ENCODE assay signal across 14 mouse cellular contexts in the genomic region with DNA sequence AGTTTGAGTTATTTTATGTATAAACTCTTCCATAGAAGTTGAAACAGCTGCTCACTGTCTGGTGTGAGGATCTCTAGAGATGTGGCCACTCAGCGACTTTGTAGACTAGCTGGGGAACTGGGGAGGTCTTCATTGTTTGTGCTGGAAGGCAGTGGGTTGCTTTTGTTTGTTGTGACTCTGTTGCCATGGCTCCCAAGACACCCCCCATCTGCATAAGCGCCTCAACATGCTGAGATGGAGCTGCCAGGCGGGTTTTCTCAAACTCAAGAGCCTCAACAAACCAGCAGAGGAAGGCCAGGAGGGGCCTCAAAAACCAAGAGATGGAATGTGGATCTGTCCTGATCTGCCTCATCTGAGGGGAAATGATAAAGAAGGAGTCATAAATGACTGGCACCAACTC.
DNase-seq lines count a peak whose midpoint lies in the region; ATAC-seq and TF ChIP-seq lines count a peak whose summit lies in the region.
"Had no signal": no experiment of that assay in that cellular context is flagged by ENCODE, and none has a peak within 500 bp of the region (broad histone marks: within the 10 kb centered on the region; RNA-seq: fewer than 3 reads in every experiment).

No protein-coding gene starts in this region.

- no peak overlapping the region for H3K4me3 ChIP-seq in kidney, embryonic 14.5 days (ENCODE audit: low read length)
- H3K4me3 ChIP-seq in neural tube, embryonic 11.5 days (ENCODE audit: low read depth, low read length): no peak overlapping the region
- H3K4me3 ChIP-seq in lung, embryonic 15.5 days: no peak overlapping the region
- H3K4me3 ChIP-seq in stomach, postnatal 0 days (ENCODE audit: low read depth, low read length): no peak overlapping the region
- H3K4me3 ChIP-seq: left cerebral cortex, adult 2 months; liver, embryonic 13.5 days; stomach, embryonic 15.5 days had no signal

- ATAC-seq in kidney, embryonic 14.5 days (ENCODE audit: low FRiP score, low TSS enrichment): peak; percentile 62; the same call in 1 of the 2 replicates
- ATAC-seq in neural tube, embryonic 11.5 days (ENCODE audit: insufficient read depth, low FRiP score, low TSS enrichment): no peak
- peak; percentile 65 for ATAC-seq in lung, embryonic 15.5 days (ENCODE audit: borderline replicate concordance, extremely low read depth, low FRiP score, low TSS enrichment)
- peak; percentile 21; the same call in 1 of the 2 replicates for ATAC-seq in stomach, postnatal 0 days (ENCODE audit: low FRiP score, low TSS enrichment)

- no peak overlapping the region for H3K4me2 ChIP-seq in kidney, embryonic 14.5 days (replicated peaks; ENCODE audit: low read depth, low read length)
- H3K4me2 ChIP-seq in neural tube, embryonic 11.5 days (ENCODE audit: low read depth): no peak overlapping the region
- H3K4me2 ChIP-seq in lung, embryonic 15.5 days: no peak overlapping the region
- H3K4me2 ChIP-seq in stomach, postnatal 0 days (replicated peaks; ENCODE audit: low read depth): no peak overlapping the region
- H3K4me2 ChIP-seq: liver, embryonic 13.5 days; stomach, embryonic 15.5 days had no signal

- no peak overlapping the region for H3K27ac ChIP-seq in kidney, embryonic 14.5 days (ENCODE audit: low read depth, low read length)
- H3K27ac ChIP-seq in neural tube, embryonic 11.5 days (ENCODE audit: low read depth, low read length): no peak overlapping the region
- no peak overlapping the region for H3K27ac ChIP-seq in lung, embryonic 15.5 days
- no peak overlapping the region for H3K27ac ChIP-seq in stomach, postnatal 0 days (replicated peaks)
- H3K27ac ChIP-seq: left cerebral cortex, adult 2 months; liver, embryonic 13.5 days; stomach, embryonic 15.5 days had no signal

- TF ChIP-seq CTCF in stomach, postnatal 0 days (IDR thresholded peaks at IDR 0.05; ENCODE audit: low read depth): no peak

- no peaks in the 10 kb centered on the region for H3K36me3 ChIP-seq in kidney, embryonic 14.5 days (ENCODE audit: control insufficient read depth, insufficient read depth, low read length)
- H3K36me3 ChIP-seq in neural tube, embryonic 11.5 days (ENCODE audit: control insufficient read depth, insufficient read depth, low read length): no peaks in the 10 kb centered on the region
- H3K36me3 ChIP-seq in lung, embryonic 15.5 days: no peaks in the 10 kb centered on the region
- no peaks in the 10 kb centered on the region for H3K36me3 ChIP-seq in stomach, postnatal 0 days (ENCODE audit: control insufficient read depth, insufficient read depth, low read length)
- H3K36me3 ChIP-seq: liver, embryonic 13.5 days; stomach, embryonic 15.5 days had no signal

- no peaks in the 10 kb centered on the region for H3K27me3 ChIP-seq in kidney, embryonic 14.5 days (ENCODE audit: control insufficient read depth, insufficient read depth, low read length)
- no peaks in the 10 kb centered on the region for H3K27me3 ChIP-seq in neural tube, embryonic 11.5 days (ENCODE audit: control insufficient read depth, insufficient read depth, low read length)
- H3K27me3 ChIP-seq in lung, embryonic 15.5 days: no peaks in the 10 kb centered on the region
- H3K27me3 ChIP-seq in stomach, postnatal 0 days (ENCODE audit: control insufficient read depth, insufficient read depth, low read length): no peaks in the 10 kb centered on the region
- H3K27me3 ChIP-seq: liver, embryonic 13.5 days; stomach, embryonic 15.5 days had no signal

- WGBS in kidney, embryonic 14.5 days: 42% methylated on average over 3 of the region's 3 CpGs
- WGBS in neural tube, embryonic 11.5 days: 25% methylated on average over 3 of the region's 3 CpGs
- WGBS in lung, embryonic 15.5 days: 23% methylated on average over 3 of the region's 3 CpGs
- WGBS in stomach, postnatal 0 days: 34% methylated on average over 3 of the region's 3 CpGs

- H3K9me3 ChIP-seq in kidney, embryonic 14.5 days (ENCODE audit: control insufficient read depth, low read length): no peaks in the 10 kb centered on the region
- no peaks in the 10 kb centered on the region for H3K9me3 ChIP-seq in neural tube, embryonic 11.5 days (ENCODE audit: control insufficient read depth, low read length)
- no peaks in the 10 kb centered on the region for H3K9me3 ChIP-seq in lung, embryonic 15.5 days
- H3K9me3 ChIP-seq in stomach, postnatal 0 days (ENCODE audit: control insufficient read depth, low read length): no peaks in the 10 kb centered on the region
- H3K9me3 ChIP-seq: liver, embryonic 13.5 days; stomach, embryonic 15.5 days had no signal

- H3K4me1 ChIP-seq in kidney, embryonic 14.5 days (ENCODE audit: control insufficient read depth, insufficient read depth, low read length): 0 out of 2 replicates have a peak, but pooled peaks cover 2% of the 10 kb centered on the region
- H3K4me1 ChIP-seq in neural tube, embryonic 11.5 days (ENCODE audit: control insufficient read depth, insufficient read depth, low read length): no peaks in the 10 kb centered on the region
- H3K4me1 ChIP-seq in lung, embryonic 15.5 days: no peaks in the 10 kb centered on the region
- H3K4me1 ChIP-seq in stomach, postnatal 0 days (replicated peaks; ENCODE audit: control insufficient read depth, insufficient read depth): no peaks in the 10 kb centered on the region
- H3K4me1 ChIP-seq: liver, embryonic 13.5 days; stomach, embryonic 15.5 days had no signal

- H3K9ac ChIP-seq in kidney, embryonic 14.5 days (ENCODE audit: low read depth, low read length): no peak overlapping the region
- no peak overlapping the region for H3K9ac ChIP-seq in neural tube, embryonic 11.5 days (ENCODE audit: low read length)
- no peak overlapping the region for H3K9ac ChIP-seq in lung, embryonic 15.5 days
- H3K9ac ChIP-seq in stomach, postnatal 0 days (ENCODE audit: low read length): no peak overlapping the region
- H3K9ac ChIP-seq: liver, embryonic 13.5 days; stomach, embryonic 15.5 days had no signal

- no peak for TF ChIP-seq EP300 in stomach, postnatal 0 days (optimal IDR thresholded peaks at IDR 0.05)

- no peak for DNase-seq in kidney, adult 8-10 months
- DNase-seq in neural tube, embryonic 11.5 days (ENCODE audit: low spot score): peak; percentile 13
- no peak for DNase-seq in neural tube, embryonic 10.5 days (ENCODE audit: extremely low spot score, low spot score)
- DNase-seq in stomach, postnatal 0 days (ENCODE audit: low spot score): no peak
- DNase-seq in thymus, postnatal 36 days: no peak
- DNase-seq: adrenal gland, postnatal 36 days; cerebellum, adult 11-12 months; heart, adult 18-20 months; liver, embryonic 13.5 days; right cerebral cortex, postnatal 4 days had no signal
